Mouse (Mus musculus) testis, postnatal 14 days (tissue): ENCODE measurements at regions not wholly inside any gene's neighbourhood (a gene's known extent, or its start where the extent isn't known, plus 50 kb on each side); places are given as distances from the start of the nearest gene placed in this dataset.

Experiments
- DNase-seq: peaks from one replicate; pipeline ENCODE4 v3.0.0; 2021; ENCODE audit warnings: low spot score

- no peak for DNase-seq
Observed at GRCm38 (mm10) chr10:98781888-98782351, 132.3 kb upstream of the Atp2b1 start.

- no peak for DNase-seq
Observed at GRCm38 (mm10) chr10:98785411-98785810, 128.8 kb upstream of the Atp2b1 start.

GRCm38 (mm10) chr10:98786089-98786488 lies 128.1 kb upstream of the Atp2b1 start:
- DNase-seq: no peak

DNA sequence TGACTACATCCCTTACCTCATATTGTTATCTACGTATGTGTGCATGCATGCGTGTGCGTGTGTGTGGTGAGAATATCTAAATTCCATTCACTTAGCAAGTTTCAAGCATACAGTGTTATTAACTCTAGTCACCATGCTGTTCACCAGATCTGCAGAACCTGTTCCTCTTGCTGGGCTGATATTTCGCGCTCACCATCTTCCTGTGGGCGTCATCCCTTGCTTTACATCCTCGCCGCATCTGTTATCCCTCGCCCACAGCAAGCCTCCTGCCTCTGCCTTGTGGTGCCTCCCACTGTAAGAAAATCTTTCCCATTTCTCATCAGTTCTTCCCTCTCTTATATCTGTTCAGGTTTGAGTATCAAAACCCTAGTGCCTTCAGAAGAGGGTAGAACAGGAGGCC lies 124.4 kb upstream of the Atp2b1 start:
- no peak for DNase-seq

DNA sequence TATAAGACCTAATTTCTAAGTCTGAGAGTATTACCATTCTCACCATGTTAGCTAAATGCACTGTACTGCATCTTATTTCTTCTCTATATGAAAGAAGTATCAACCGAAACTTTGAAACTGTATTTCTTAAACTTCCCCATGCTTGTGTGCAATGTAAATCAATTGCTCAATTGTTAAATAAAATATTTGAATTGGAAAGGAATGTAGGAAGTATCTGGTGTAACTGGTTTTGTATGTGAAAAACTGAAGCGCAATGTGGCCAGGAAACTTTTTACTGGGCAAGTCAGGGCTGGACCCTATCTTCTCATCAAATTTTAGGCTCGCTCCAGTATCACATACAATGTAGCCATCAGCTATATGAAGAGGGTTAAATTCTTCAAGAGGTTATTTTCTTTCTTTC lies 123.8 kb upstream of the Atp2b1 start:
- DNase-seq: no peak

DNA sequence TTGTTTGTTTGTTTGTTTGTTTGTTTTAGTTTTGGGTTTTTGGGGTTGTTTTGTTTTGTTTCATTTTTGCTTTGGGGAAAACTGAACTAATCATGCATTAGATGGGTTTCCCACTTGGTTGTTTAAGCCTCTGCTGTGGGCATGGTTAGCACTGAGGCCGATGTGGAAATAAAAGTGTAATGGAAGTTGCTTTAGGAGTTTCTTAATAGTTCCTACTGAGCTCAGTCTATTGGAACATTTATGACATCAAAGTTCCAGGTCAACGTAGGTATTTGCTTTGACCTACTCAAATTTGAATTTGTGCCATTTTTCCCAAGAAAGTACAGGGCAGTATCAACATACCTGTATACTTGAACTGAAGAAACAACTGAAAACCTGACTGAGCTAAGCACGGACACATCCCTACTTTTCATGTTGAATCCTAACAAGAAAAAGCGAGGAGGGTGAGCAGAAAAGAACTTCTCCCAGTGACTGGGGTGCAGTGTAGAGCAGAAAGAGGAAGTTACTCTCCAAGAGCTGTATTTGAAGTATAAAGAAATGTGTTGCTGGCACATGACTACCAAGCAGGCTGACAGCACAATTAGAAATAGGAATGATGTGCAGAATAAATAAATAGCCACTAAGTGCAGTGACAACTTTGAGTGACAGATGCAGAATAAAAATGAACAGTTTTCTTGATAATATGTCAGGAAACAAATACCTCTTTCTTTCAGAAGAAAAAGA lies 122.0 kb upstream of the Atp2b1 start:
- DNase-seq: no peak

DNA sequence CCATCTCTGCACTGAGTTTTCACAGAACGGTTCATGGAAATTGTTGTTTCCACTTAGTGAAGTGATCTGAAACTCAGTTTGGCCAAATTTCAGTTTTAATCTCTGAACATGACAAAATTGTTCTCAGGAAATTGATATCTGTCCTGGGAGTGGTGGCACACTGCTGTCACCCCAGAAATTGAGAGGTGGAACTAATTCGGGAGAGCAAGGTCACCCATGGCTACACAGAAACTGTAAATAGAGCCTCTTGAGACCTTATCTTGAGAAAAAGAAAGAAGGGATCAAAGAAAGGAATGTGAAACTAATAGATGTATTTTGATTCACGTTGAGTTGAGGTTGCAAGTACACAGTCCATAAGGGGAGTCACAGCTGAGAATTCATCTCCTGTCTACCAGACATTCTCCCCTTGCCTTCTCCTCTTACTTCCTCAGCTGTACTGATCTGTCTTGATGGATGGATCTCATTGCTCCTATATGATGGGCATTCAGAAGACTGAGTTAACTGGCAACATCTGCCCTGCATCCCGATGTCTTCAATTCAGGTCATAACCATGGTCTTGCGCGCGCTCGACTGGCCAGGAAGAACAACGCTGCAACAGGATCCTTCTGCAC lies 120.2 kb upstream of the Atp2b1 start:
- DNase-seq: no peak

GRCm38 (mm10) chr10:98796016-98796415 lies 118.2 kb upstream of the Atp2b1 start:
- no peak for DNase-seq

DNA sequence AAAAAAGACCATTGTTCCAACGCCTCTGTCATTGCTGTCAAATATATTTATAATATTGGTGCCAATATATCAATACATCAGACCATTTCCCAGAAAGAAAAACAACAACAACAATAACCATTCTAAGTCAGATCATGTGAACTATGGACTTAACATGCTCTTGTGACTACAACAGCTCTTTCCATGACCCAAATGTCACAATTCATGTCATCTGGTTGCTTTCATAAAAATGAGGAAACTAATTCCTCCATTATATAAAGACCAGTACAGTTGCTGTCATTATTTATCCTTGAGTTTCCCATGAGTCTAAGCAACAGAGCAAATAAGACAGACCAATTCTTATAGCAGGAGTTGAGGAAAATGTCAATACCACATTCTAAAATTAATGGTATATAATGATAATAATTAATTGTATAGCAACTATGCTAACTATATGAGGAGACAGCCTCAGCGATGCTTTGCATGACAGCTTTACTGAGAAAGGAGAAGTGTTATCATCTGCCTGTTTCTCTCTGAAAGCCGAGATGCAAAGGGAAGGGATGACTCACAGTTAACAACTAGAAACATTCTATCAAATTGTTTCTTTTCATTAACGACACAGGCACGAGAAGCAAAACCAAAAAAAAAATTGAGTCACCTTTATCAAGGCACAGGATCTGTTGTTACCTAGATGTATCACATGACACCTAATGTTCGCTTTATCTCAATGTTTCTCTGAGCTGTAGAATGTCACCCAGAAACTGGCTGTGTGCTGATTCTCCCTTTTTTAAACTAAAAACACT lies 115.4 kb upstream of the Atp2b1 start:
- no peak for DNase-seq

- DNase-seq: no peak
Observed at GRCm38 (mm10) chr10:98799830-98800229, 114.4 kb upstream of the Atp2b1 start.

DNA sequence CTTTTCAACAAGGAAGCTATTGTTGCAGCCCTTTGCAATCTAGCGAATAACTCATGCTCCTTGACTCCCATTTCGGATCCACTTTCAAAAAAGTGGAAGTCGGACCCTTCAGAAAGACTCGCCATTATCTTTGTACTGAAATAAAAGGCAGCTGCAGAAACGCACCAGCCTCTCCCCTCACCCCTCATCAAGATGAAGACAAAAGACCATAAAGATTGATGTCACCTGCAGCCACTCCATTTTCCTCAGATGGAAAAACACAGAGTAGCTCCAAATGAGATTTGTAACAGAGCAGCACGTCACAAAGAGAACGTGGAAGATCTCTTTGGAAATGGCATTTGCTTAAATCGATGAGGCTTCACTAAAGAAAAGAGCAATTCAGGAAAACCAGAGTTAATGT lies 113.3 kb upstream of the Atp2b1 start:
- no peak for DNase-seq

DNA sequence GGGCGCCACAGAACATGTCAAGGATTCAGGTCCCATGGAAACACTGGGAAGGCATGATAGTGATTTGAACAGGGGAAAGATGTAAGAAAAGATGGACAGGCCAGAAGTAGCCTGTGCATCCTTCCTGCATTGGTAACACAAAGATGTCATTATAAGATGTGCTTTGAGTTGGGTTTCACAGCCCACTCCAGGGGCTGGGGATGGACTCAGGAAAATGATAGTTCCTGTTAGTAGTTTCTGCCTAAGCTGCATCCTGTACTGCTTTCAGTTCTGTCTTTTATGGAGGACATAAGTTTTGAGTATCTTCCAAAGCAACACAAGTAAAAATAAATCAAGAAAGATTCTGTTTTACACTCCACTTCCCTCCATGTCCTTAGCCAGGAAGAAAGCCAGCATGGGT lies 109.2 kb upstream of the Atp2b1 start:
- no peak for DNase-seq

DNA sequence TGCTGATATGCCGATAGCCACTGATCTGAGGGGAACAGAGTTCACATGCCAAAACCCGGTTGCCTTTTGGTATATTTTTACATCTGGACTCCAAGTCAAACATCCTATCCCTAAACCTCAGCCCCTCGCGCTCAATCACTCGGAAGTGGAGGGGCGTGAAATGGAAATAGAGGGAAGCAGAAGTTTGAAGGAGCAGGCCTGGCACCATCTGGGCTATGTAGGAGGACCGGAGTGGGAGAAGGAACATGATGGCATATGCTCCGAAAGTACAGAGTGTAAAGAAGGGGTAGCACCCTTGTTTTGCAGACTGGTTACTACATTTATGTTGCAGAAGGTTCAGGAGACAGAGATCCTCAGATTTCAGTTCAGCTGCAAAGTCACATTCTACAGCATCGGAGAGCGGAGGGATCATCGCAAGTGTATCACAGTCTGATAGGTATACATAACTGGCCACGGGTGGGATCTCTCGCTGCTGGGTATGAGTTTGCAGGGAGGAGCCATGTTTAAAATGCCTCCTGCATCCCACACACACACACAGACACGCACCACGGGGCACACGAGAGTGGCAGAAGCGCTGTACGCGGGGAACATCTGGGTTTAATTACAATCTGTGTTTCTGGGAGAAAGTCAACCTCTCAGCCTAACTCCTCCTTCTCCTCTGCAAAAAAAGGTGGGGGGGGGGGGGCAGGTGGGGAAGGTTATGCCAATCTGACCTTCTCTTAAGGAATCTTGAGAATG lies 107.2 kb upstream of the Atp2b1 start:
- no peak for DNase-seq

GRCm38 (mm10) chr10:98808644-98809043 lies 105.6 kb upstream of the Atp2b1 start:
- DNase-seq: no peak

- DNase-seq: no peak
Observed at GRCm38 (mm10) chr10:98829051-98829450, 85.2 kb upstream of the Atp2b1 start.

- DNase-seq: no peak
Observed at GRCm38 (mm10) chr10:98831488-98831887, 82.7 kb upstream of the Atp2b1 start.

- DNase-seq: peak; percentile 30
Observed at GRCm38 (mm10) chr10:98837289-98838181, 76.7 kb upstream of the Atp2b1 start.

GRCm38 (mm10) chr10:98838926-98839679 lies 75.1 kb upstream of the Atp2b1 start:
- no peak for DNase-seq

GRCm38 (mm10) chr10:98839963-98840362 lies 74.2 kb upstream of the Atp2b1 start:
- no peak for DNase-seq

- no peak for DNase-seq
Observed at GRCm38 (mm10) chr10:98840411-98840810, 73.8 kb upstream of the Atp2b1 start.
